Mouse (Mus musculus): ENCODE data around the gene Zfp345. TPM values are rescaled to one million over a fixed set of nuclear protein-coding genes. Genes with fewer than 3 reads are reported as not detected.

Gene Zfp345
- polyA plus RNA-seq, 2 experiments = 0.01 TPM; not detected in 1

Other genes with a start within 250 kb of the Zfp345 start
- gene Gm21994, start 229.5 kb downstream of the Zfp345 start, polyA plus RNA-seq (2012; rRNA removed) = 0.23 and 0.49 TPM in 2 replicates
- 0.29 and 0.71 TPM in 2 replicates for gene Gm21994, start 229.5 kb downstream of the Zfp345 start, polyA plus RNA-seq (2014; fragmentation: Nextera tagmentation; extraction: Ambion mirVana)
- gene Gm14124, start 227.6 kb downstream of the Zfp345 start, polyA plus RNA-seq (2012; rRNA removed) = not detected in 2 replicates
- not detected in 2 replicates for gene Gm14124, start 227.6 kb downstream of the Zfp345 start, polyA plus RNA-seq (2014; fragmentation: Nextera tagmentation; extraction: Ambion mirVana)
- not detected in 2 replicates for gene Gm10130, start 161.4 kb downstream of the Zfp345 start, polyA plus RNA-seq (2012; rRNA removed)
- 0.57 TPM in 1 of 2 replicates, not detected in the other for gene Gm10130, start 161.4 kb downstream of the Zfp345 start, polyA plus RNA-seq (2014; fragmentation: Nextera tagmentation; extraction: Ambion mirVana)
- 0.25 and 0.40 TPM in 2 replicates for gene 3300002I08Rik, start 122.3 kb downstream of the Zfp345 start, polyA plus RNA-seq (2012; rRNA removed)
- 0.74 and 1.6 TPM in 2 replicates for gene 3300002I08Rik, start 122.3 kb downstream of the Zfp345 start, polyA plus RNA-seq (2014; fragmentation: Nextera tagmentation; extraction: Ambion mirVana)
- gene Zfp442, start 33.6 kb downstream of the Zfp345 start, polyA plus RNA-seq (2012; rRNA removed) = 0.12 and 0.19 TPM in 2 replicates
- gene Zfp442, start 33.6 kb downstream of the Zfp345 start, polyA plus RNA-seq (2014; fragmentation: Nextera tagmentation; extraction: Ambion mirVana) = 0.42 and 0.68 TPM in 2 replicates
- 2.6 and 3.1 TPM in 2 replicates for gene Cst7, start 85.3 kb upstream of the Zfp345 start, polyA plus RNA-seq (2012; rRNA removed)
- gene Cst7, start 85.3 kb upstream of the Zfp345 start, polyA plus RNA-seq (2014; fragmentation: Nextera tagmentation; extraction: Ambion mirVana) = 6.3 and 7.5 TPM in 2 replicates
- 14.3 and 18.5 TPM in 2 replicates for gene Apmap, start 123.5 kb upstream of the Zfp345 start, polyA plus RNA-seq (2012; rRNA removed)
- gene Apmap, start 123.5 kb upstream of the Zfp345 start, polyA plus RNA-seq (2014; fragmentation: Nextera tagmentation; extraction: Ambion mirVana) = 26.3 and 26.5 TPM in 2 replicates
- 30.4 and 34.1 TPM in 2 replicates for gene Acss1, start 183.4 kb upstream of the Zfp345 start, polyA plus RNA-seq (2012; rRNA removed)
- 30.3 and 38.7 TPM in 2 replicates for gene Acss1, start 183.4 kb upstream of the Zfp345 start, polyA plus RNA-seq (2014; fragmentation: Nextera tagmentation; extraction: Ambion mirVana)
- not detected in 2 replicates for gene Vsx1, start 204.3 kb upstream of the Zfp345 start, polyA plus RNA-seq (2012; rRNA removed)
- not detected in 2 replicates for gene Vsx1, start 204.3 kb upstream of the Zfp345 start, polyA plus RNA-seq (2014; fragmentation: Nextera tagmentation; extraction: Ambion mirVana)